Mouse (Mus musculus) heart, postnatal 0 days (tissue): ENCODE results near the gene Atg7.

ENCODE experiments used
- CTCF ChIP-seq: IDR thresholded peaks from 2 replicates; pipeline ENCODE4 v1.5.1; 2016; ENCODE audit warnings: antibody characterized with exemption, control low read depth, low read depth
- EP300 ChIP-seq: IDR thresholded peaks from 2 replicates; pipeline ENCODE4 v1.6.1; 2016; ENCODE audit warnings: antibody characterized with exemption, low read depth

DNA sequence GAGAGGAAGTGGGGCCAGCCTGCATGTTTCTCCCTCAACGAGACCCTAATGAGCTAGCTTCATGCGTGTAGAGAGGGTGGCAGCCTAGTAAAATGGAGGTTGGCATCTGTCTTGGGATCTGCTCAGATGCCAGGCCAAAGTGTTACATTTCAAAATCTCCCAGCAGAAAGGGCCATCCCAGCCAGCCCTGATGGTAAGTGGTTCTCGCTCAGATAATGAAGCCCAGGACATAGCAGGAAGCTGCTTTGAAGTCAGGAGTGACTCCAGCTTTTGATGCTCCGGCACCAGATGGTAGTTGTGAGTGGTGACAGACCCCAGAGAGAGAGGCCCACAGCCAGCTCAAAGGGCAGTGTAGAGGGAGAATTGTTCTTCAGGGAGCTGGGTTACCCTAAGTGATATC lies 155.8 kb downstream of the Atg7 start:
- TF ChIP-seq EP300 (no peak), CTCF (no peak)
